Mouse (Mus musculus) gastrocnemius, postnatal 10 days (tissue): ENCODE measurements around the gene Rsbn1. TPM values are rescaled to one million over a fixed set of nuclear protein-coding genes. Genes with fewer than 3 reads are reported as not detected.
A peak's percentile ranks its signal among the peaks of the same experiment; 100 is the strongest.

Experiments used
- DNase-seq: peaks from one replicate; pipeline ENCODE4 v3.0.0; 2021; ENCODE audit warnings: mixed read lengths
- long read RNA-seq, 2 experiments: library from polyadenylated mRNA; stranded (forward); transcript quantifications; one replicate each; pipeline ENCODE4 v2.0.0; 2021
- total RNA-seq, 2 experiments: library from RNA; stranded (reverse); gene quantifications; 2 replicates each; pipeline ENCODE4 v1.2.3; 2021

Rsbn1 gene
- 1 to 10 TPM; 8.0 to 9.8 TPM for total RNA-seq
- long read RNA-seq, experiment 1, full-length matches to known transcripts, result 8 of 10 reads
- long read RNA-seq, experiment 1, partial matches to known transcripts, result 1 of 10 reads
- long read RNA-seq, experiment 1, other reads (novel, unspliced or antisense), result 1 of 10 reads
- long read RNA-seq, experiment 2, full-length matches to known transcripts, result 4 of 5 reads
- long read RNA-seq, experiment 2, partial matches to known transcripts, result 0 of 5 reads
- long read RNA-seq, experiment 2, other reads (novel, unspliced or antisense), result 1 of 5 reads

DNA sequence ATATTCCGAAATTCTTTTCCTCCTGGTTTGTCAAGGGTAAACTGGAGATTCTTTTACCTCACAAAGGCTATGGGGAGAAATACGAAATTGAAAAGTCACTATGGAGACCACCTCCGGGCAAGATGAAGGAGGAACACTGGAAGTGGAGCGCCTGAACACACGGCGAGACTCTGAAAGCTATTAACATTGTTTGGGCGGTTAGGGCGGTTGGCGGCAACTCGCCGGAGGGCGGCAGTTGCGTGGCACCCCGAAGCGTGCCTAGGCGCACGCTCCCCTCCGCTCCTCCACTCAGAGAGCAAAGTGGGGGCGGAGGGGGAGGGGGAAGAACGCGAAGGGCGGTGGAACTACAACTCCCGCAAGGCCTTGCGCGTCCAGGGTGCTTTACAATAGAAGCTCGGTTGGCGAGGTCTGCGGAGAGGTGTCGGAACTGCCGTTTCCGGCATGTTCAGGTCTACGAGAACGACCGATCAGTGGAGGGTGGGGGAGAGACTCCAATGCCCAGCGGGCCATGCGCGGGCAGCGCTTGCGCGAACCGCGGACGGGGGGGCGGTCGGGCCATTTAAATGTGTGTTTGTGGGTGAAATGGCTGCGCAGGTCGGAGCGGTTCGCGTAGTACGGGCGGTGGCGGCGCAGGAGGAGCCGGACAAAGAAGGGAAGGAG, at the start of gene Rsbn1:
TSS of gene Rsbn1 (plus strand) at position 111 of the 660 bp plus-strand sequence.
- peak; percentile 89 for DNase-seq

DNA sequence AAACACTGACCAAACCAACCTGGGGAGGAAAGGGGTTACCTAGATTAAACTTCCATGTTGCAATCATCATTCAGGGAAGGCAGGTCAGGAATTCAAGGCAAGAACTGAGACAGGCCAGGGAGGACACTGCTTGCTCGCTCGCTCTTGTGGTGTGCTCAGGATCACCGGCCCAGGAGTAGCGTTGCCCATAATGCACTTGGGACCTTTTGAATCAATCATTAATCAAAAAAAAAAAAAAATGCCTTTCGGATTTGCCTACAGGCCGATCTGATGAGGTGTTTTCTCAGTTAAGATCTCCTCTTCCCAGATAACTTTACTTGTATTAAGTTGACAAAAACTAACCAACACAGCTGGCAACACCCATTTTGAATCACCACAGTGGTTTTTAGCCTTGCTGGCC, 49.7 kb upstream of the Rsbn1 start:
- no peak for DNase-seq

DNA sequence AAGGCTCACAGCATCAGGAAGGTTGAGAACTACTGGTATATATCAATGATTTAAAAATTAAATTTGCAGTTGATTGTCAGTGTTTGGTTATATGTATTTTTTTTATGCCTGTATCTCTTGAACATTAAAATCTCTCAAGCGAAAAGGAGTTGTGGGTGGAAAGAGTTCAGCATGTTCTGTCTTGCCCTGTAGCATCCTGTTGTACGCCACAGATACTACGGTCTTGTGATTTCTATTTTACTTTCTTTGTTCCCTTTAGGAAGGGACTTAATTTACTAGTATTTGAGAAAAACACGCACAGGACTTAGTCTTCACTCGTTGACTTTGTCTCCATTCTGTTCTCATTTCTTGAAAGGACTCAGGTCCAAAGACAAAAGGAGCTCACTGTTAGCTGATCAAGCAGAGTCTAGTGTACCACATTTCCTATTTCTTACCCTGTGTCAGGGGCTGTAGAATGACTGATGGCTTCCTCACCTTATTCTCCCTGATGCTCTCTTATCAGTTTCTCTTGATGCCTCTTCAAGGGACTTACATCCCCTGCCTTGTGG, 46.4 kb upstream of the Rsbn1 start:
- no peak for DNase-seq

DNA sequence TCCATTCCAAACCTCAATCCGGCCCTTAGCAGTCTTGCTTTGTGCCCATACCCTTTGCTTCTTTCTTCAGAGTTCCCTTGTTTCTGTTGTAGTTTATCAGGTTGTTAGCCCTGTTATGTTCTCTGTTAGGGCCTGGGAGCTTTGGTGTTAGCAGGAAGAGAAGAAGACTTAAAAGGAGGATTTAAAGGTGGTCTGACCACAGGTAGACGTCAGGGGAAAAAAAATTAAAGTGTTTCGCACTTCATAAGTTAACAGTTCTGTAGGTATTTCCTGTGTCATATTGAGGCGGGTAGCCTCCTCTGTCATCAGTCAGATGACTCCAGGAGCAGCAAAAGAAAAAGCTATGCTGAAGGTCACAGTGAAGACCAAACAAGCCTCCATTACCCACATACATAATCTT, 45.9 kb upstream of the Rsbn1 start:
- DNase-seq, result no peak

DNA sequence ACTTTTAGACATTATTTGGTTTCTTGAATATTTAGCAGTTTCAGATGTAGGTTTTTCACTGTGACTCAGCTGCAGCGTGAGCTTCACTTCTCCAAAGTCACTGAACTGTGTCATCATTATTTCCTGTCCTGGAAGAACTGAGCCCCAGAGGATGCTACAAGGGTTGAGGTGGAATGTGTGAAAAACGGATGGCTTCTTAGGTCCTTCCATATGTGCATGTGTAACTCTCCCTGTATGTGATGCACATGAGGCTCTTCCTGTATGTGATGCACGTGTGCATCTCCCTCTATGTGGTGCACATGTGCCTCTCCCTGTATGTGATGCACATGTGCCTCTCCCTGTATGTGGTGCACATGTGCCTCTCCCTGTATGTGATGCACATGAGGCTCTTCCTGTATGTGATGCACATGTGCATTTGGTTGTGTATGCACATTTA, 41.2 kb upstream of the Rsbn1 start:
- no peak for DNase-seq

DNA sequence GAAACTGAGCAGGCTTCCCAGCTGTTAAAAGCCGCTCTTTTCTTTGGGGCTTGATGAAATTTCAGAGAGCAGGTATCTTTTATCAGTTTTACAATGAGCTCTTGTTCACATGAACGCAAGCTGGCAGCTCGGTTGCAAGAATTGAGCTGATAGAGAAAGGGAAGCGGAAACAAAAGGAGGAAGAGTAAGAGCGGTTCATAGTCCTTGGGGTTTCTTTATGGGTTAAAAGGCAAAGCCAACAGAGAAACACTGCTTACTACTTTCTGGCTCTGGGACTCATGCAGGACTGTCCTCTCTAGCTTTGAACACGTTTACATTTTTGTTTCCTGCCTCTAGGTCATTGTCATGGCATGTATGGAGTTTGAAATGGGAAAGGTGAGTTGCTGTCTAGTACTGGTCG, 39.6 kb upstream of the Rsbn1 start:
- DNase-seq, result no peak

DNA sequence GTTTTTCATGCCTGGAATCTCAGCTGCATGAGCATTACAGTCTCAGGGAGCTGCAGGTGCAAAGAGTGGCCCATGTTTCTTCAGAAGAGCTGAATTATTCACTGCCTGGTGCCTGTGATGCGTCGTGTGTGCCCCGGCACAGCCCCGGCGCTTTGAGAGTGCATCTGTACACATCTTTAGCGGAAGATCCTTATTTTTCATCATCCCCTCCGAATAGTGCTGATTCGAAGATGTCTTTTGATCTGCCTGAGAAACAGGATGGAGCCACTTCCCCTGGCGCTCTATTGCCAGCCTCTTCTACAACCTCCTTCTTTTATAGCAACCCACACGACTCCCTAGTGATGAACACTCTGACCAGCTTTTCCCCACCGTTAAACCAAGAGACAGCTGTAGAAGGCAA, 28.0 kb upstream of the Rsbn1 start:
- DNase-seq, result no peak

DNA sequence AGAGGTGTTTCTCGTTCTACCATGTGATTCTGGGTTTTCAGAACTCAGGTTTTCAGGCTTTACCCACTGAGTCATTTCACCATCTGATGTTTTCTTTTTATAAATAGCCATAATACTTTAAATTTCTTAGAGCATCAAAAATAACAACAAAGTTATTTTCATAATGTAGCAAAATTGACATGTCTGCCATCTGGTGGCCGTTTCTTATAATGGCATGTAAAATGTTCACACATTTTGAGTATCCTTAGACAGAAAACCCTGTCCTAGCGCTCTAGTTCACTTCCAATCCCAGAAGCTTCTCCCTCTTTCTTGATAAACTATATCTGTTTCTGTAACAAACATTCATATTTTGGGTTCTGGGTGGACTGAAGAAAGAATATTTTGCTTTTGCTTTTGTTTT, 26.3 kb upstream of the Rsbn1 start:
- peak; percentile 30 for DNase-seq

DNA sequence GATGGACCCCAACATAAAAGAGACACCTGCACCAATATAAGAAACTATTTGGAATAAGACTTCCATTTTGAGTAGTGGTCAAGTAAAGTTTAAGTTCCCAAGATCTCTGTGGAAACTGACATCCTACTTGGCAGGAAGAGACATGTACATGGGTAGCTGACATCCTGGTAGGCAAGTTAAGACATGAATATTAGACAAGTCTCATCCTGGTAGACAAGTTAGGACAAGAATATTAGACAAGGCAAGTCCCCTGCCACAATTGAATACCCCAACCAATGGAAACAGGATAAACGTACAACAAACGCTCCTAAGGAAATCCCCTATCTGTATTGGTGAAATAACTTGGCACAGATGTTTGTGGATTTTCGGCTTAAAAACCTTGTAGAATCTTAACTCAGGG, 20.5 kb upstream of the Rsbn1 start:
- DNase-seq, result no peak

DNA sequence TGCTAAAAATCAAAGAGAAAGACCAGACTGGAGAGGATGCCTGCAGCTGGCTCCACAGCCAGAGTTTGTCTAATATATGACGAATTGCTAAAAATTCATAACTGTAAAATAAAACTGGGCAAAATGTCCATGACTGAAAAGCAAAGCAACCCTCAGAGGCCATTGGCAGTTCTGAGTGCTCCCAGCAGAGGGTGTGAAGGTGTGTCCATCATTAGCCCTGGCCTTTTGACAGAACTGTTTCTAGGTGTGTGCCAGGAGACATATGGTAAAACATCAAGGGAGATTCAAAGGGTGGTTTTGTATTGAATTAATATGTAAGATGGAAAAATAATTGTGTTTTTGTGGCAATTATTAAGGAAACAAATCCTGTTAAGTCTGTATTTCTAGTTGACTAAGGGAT, 9.2 kb upstream of the Rsbn1 start:
- DNase-seq, result peak; percentile 21

DNA sequence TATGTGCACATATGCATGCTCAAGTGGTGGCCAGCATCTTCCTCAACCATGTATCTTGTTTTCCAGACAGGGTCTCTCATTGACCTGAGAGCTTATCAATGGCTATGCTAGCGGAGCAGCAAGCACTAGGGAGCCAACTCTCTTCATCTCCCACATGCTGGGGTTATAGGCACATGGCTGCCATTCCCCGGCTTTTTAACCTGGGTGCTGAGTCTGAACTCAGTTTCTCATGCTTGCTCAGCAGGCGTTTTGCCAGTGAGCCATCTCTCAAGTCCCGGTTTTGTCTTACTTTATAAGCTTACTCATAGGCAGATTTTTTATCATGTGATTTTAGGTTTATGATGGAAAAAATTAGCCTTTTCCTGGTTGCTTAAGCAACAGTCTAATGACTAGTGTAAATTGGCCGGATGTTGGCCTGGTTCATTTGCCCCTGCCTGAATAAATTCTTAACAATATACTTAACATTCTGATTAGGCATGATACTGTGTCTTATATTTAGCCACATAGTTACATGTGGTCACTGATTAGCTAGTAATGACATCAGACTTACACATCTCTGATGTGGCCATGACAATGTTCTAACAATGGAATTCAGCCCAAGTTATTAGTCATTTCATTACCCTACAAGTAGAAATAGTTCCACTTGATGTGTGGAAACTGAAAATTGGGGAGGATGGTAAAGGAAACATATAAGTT, 6.4 kb upstream of the Rsbn1 start:
- no peak for DNase-seq

DNA sequence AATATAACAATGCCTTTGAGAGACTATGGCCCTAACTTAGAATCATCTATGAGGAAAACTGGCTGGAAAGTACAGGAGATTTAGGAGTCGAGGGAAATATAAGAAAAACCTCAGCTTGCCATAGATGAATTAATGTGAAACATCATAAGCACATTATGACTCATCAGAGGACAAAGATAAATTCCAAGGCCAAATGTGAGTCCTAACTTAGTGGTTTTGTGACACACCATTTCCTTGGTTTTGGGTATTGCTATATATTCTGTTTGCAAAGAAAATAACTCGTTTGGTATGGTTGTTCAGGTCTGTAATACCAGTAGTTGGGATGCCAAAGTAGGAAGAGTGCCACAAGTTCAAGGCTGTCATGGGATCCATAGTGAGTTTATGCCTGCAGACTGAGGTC, 5.1 kb upstream of the Rsbn1 start:
- DNase-seq, result no peak

DNA sequence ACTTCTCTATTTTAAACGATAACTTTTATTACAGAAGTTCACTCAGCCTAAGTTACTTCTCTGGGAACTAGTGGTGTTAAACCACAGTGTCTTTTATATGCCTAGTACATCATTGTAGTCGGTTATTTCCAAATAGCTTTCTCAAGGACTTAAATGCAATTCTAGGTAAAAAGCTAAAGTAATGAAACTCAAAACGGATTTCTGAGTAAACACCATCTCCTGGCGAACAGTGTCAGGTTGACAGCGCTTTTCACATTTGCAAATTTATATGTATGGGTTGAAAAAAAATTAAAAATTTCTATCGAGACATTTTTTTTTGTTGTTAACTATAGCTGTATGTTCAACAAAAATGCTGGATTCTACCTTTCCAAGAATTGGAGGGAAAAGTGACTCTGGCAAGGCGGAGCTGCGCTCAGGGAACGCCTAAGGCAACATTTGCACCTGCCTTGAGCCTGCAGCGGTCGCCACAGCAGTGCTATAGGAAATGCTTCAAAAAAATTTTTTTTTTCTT, 414 bp upstream of the Rsbn1 start:
- DNase-seq, result no peak

DNA sequence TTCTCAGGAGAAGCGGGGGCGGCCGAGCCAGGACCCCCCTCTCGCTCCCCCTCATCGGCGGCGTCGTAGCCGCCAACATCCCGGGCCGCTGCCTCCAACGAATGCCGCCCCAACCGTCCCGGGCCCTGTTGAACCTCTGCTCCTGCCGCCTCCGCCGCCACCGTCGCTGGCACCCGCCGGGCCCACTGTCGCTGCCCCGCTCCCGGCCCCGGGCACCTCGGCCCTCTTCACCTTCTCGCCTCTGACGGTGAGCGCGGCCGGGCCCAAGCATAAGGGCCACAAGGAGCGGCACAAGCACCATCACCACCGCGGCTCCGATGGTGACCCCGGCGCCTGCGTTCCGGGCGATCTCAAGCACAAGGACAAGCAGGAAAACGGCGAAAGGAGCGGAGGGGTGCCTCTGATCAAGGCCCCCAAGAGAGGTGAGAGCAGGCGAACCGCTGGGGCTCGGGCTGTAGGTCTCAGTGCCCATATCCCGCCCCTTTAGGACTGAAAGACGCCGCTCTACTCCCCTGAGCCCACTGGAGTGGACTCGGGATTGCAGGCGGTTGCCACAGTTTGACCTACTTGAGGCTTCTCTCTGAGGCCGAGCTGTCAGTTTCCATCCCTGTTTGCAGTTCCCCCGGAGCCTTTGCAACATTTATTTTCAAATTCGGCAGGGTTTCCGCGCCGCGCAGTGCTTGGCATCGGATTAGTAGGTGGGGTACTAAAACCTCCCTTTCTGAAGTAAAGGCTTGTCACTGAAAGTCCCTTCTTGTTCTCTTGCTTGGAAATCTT, 1.0 kb downstream of the Rsbn1 start:
- no peak for DNase-seq

DNA sequence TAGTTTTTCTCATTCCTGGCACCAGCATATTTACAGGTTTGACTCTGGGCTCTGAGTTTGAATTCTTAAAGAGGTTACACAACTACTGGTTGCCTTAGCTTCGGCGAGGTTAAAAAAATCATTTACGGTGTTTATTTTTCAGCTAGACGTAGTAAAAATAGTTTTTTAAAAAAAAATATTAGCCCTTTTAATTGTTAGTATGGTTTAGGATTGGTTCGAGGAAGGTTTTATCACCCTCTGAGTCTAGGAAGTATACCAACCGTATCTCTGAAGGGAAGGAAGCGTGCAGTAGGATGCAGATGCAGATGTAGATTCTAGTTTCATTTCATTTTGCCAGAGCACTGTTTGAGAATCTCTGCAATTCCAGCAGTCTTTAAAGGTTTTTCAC, 1.6 kb downstream of the Rsbn1 start:
- no peak for DNase-seq

DNA sequence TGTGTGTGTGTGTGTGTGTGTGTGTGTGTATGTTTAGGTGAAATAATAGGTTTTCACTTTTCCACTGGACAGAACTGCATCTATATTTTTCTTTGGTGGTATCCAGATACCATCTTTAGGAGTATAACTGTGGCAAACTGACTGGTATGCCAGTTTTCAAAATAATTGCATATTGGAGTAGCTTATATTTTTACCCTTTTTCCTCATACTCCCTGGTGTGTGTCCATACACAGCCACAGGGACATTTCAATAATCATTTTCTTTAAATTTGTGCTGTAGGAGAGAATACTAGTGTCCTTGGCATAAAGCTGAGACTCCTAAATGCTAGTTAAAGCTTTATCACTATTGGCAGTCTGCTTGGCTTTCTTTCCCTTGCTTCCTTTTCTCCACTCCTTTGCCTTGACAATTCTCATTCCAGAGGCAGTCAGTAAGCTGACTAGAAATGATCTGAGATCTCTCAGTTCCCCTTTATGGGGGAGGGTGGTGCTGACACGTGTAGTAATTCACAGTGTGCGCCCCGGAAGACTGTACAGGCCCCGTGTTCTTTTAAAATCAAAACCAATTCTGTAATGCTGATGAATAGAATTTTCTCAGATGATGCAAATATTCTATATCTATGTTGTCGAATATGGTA, 2.4 kb downstream of the Rsbn1 start:
- DNase-seq, result no peak

DNA sequence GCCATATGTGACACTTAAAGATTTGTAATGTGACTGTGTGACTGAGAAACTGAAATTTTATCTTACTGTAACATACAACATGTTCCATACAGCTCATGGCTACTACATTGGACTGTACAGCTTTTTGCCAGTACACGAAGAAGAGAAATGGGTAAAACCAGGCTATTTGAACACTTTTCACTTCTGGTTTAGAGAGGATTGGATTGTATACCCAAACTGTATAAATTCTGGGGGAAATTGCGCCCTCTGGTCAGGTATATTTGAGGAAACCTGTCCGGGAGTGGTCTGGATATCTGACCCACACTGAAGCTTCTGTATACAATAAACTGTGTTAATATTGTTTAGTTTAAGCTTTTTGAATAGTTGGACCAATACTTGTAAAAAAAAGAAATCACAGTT, 2.9 kb downstream of the Rsbn1 start:
- DNase-seq, result no peak

DNA sequence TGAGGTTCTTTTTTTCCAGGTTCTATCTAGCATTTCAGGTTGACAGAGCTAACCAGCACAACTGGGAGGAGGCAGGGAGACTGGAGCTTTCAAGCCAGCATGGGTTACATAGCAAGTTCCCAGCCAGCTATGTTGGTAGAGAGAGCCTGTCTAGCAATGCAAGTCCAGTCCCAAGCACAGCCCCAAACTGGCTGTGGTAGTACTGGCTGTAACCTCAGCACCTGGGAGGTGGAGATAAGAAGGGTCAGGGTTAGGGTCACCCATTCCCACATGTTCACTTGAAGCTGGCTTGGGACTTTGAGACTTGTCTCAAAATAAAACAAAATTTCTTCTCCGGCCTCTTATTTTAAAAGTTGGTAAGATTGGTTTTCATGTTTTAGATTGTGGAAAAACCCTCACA, 6.2 kb downstream of the Rsbn1 start:
- DNase-seq, result no peak

DNA sequence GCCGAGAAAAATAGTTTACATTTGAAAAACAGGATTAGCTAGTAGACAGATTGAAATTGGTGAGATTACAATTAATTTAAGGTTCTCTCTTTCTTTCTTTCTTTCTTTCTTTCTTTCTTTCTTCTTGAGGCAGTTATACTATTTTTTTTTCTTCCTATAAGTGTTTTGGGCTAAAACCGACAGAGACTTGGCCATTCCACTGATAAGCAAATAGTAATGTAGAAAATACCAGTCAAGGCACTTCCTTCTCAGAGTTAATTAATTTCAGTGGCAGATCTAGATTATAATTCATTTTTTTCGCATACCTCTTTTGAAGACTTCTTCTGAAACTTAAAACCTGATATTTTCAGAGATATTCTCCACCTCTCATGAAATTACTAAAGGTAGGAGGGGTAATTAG, 11.4 kb downstream of the Rsbn1 start:
- DNase-seq, result no peak

DNA sequence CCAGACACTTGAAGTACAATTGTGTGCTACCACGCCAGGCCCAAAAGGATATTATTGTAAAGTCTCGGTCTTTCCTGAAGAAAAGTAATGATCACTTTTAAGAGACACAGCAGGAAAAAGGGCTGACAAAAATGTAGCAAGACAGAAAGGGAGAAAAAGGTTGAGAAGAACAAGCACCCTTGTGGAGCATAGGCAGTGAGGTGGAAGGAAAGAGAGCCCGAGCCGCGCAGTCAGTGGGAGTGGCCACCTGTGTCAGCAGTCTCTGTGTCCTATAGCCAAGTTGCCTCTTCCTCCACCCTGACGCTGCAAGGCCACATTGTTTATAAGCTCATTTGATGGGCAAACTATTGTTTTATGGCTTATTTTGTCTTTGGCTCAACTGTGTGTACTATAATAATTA, 13.6 kb downstream of the Rsbn1 start:
- no peak for DNase-seq

DNA sequence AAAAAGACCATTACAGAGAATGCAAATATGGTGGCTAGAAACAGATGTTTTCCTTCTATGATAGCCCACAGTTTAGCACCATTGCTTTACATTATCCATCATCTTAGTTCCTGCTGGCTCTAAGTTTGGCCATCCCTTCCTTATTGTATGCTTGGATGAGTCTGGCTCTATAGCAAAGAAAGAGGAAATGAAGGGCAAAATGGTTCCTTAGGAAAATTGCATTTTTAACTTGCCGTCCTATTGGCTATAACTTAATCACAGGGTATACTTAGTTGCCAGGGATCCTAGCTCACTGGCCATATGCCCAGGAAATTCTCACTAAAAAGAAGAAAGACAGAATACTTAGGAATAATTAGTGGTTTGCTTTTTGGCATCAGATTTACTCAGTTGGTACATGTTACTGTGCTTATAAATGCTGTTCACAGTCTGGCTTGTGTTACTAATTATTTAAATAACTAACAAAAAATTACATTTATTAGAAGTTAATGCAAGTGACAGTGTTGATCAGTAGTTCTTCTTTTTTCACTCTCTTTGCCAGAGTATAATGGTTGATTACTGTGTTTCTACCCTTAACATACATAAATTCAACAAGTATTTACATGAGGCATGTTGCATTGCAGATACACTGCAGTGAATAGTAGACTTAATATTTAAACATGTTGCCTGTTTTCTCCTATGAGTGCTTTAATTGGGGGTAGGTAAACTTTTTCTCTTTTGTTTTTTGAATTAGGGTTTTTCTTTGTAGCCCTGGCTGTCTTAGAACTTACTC, 31.1 kb downstream of the Rsbn1 start:
- no peak for DNase-seq
